Mouse (Mus musculus): ENCODE data around the gene Il12rb1.

The Il12rb1 gene

DNA sequence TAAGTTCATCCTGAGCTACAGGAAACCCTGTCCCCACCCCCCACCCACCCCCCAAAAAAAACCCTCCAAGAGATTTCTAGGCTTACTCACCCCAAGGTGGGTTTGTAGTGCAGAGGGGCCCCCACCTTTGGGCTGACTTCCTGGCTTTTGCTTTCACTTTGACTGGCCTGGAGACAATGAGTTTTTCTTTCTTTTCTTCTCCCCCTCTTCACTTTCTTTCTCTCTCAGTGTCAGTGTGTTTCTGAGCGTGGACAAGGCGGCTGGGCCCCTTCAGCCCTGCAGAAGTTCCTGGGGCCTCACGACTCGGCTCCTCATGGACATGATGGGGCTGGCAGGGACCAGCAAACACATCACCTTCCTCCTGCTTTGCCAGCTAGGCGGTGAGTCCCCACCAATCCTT lies at the start of gene Il12rb1:
Gene Il12rb1 (plus strand): TSS at position 211 of the 400 bp plus-strand sequence.
- no peak for DNase-seq

DNA sequence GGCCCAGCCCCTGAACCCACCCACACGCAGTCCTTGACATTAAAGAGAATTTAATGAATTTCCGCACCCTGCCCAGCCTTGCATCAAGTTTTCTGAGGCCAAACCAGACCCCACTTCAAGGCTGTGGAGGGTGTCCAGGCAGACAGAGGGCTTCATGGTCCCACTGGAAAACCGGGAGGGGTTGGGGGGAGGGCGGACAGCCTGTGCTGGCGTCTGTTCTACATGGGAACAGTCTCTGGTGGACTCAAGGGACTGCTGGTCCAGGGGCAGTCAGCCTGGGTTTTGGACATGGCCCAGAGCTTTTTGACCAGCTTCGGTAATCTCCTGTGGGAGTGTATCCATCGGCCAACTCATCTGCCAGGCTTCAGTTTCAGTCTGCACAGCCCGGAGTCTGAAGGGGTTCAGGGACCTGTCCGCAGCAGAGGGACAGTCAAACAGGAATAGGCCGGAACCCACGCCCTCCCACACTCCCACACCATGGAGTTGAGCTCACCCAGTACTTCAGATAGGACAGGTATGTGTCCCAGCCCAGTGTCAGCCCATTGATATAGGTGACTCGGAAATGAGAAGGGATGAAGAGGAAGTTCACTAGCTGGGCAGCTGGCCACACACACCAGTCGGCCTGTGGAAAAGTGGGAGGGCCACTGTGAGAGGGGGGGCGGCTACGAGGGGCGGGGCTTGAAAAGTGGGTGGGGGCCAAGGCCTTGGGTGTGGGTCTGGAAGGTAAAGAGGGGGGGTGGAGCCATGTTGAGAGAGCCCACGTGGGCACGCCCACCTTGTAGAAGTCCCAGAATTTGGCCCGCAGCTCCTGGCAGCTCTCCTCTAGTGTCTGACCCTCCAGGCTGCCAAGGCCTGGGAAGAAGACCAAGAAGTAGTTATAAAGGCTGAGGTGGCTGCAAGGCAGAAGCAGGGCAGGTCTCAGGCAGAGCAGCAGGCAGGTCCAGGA lies 49.4 kb upstream of the Il12rb1 start:
- DNase-seq: peak; percentile 52

DNA sequence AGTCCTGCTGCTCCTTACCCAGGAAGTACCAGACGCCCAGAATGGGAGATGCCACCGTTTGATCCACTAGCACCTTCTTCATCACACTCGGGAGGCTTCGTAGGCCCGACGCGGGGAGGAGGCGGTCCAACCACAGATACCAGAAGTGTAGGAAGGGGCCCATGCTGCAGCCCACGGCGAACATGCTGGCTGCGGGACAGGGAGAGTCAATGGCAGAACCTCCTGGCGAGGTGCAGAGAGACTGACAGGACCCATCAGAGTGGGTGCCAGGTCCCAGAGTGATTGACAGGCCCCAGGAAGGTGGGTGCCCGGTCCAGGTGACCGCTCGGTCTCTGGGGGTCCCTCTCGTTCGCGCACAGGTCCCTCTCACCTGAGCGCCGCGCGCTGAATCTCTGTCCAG lies 47.9 kb upstream of the Il12rb1 start:
- no peak for DNase-seq

DNA sequence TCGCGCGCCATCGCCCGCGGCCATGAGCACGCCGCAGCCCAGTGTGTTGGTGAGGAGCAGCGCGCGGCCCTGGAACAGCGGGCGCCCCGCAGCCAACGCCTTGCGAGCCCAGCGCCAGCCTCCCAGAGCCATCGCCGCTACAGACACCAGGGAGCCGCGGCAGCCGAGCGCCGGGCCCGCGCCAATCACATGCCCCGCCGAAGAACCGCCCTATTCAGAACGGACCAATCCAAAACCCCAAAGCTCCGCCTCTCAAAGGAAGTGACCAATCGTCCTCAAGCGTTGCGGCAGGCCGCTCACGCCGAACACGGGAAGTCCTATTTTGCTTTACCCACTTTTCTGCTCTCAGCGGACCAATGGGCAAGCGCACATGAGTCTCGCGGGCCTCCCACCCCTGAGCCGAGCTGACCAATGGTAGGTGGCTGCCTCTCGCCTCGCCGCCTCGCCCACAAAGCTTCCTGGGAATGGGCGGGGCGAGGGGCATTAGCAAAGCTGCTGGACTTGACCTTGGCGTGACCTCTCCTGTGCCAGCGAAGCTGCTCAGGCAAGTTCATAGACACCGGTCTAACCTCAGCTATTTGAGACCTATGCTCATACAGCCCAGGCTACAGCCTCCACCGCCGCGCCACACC lies 47.4 kb upstream of the Il12rb1 start, which contains the start of gene Mpv17l2:
Gene Mpv17l2 (minus strand): TSS at position 172 of the 632 bp plus-strand sequence.
- DNase-seq: peak; percentile 98

DNA sequence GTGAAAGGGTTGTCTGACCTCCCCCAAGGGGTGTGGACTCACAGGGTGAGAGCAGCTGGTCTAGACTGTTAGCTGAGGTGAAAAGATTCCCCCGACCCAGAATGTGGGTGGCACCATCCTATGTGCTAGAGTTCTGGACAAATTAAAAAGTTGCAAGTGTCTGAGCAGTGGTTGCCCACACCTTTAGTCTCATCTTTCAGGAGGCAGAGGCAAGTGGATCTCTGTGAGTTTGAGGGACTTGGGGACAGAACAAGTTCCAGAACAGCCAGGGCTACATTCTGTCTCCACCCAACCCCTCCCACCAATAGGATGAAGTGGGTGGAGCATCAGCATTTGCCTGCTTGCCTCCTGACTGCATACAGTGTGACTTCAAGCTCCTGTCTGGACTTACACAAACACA lies 46.1 kb upstream of the Il12rb1 start:
- DNase-seq: no peak

DNA sequence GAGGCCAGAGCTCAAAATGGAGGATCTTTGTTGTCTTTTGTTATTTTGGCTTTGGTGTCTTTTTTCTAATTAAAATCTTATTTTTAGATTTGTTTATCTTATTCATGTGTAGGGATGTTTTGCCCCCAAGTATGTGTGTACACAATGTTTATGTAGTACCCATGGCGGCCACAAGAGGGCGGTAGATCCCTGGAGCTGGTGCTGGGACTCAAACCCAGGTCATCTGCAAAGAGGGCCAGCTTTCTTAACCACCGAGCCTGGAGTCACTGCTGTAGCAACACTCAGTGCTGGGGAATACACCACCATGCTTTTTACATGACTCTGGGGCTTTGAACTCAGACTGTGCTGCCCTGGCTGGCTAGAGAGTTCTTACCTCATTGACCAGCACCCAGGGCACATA lies 44.9 kb upstream of the Il12rb1 start:
- DNase-seq: peak; percentile 35

DNA sequence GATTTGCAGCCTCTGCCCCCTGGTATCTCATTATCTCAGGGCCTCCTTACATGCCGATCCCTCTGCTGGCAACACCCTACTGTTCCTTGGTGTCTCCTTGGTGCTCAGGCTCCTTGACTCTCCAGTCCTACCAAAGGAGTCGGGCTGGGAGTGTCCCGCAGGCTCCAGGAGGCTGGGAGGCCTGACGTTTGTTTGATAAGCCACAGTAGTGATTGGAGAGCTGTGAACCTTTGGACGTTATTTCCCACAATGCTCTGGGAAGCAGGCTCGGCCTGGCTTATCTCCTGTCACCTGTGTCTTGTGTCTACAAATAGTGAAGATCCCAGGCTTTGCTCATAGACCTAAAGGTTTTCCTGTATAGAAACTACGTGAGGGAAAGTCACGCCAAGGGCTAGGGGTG lies 44.2 kb upstream of the Il12rb1 start:
- no peak for DNase-seq

DNA sequence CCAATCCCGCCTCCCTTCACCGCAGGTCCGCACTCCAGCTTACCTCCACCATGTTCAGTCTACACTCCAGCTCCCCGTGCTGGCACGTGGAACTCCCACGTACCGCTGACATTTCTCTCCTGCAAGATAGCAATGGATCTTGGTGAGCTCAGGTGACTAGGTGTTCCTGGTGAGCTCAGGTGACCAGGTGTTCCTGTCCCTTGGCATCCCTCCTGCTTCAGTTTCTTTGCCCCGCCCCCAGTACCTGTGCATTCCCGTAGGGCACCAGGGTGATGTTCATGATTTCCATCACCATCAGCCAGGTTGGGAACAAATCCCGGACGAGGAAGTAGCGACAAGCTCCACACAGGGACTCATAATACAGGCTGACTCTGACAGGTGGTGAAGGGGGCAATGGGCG lies 43.6 kb upstream of the Il12rb1 start:
- DNase-seq: no peak

DNA sequence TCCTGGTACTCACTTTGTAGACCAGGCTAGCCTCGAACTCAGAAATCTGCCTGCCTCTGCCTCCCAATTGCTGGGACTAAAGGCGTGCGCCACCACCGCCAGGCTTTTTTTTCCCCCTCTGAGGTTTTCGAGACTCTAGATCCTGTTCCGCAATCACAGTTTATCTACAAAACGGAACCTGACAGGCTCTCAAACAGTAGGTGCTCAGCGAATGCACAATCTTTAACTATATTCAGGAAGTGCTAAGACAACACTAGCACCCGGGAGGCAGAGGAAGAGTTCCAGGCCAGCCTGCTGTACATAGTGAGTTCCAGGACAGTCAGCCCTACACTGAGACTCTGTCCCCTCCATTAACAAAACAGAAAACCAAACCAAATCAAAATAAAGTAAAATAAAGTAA lies 42.9 kb upstream of the Il12rb1 start:
- peak; percentile 30 for DNase-seq

DNA sequence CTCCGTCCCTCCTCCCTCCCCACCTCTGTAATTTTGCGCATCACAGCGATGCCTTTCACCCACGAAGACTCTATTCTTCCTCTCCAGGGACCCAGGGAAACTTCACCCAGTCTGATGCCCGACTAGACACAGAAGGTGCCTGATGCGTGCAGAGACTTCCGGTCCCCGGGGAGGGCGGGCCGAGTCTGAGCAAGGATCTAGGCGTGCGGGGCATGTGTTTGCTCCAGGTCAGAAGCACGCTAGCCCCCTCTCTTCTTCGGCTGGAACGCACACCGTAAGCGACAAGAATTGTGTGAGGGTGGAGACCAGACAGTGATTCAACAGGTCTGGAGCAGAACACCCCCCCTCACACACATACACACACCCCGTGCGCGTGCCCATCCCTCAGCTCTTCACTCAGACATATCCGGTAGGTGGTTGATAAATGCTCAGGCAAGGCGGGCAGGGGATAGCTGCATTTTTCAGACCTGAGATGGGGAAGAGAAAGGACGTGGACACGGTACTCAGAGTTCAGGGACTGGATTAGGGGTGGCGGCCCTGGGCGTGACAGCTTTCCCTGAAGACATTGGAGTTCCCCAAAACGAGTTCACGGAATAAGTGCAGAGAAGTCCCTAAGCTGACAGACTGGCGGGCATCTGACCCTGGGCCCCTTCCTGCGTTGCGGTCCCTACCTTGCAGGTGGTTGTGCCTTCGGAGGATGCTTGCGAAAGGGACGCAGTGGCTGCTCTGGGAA lies 42.2 kb upstream of the Il12rb1 start:
- DNase-seq: no peak

DNA sequence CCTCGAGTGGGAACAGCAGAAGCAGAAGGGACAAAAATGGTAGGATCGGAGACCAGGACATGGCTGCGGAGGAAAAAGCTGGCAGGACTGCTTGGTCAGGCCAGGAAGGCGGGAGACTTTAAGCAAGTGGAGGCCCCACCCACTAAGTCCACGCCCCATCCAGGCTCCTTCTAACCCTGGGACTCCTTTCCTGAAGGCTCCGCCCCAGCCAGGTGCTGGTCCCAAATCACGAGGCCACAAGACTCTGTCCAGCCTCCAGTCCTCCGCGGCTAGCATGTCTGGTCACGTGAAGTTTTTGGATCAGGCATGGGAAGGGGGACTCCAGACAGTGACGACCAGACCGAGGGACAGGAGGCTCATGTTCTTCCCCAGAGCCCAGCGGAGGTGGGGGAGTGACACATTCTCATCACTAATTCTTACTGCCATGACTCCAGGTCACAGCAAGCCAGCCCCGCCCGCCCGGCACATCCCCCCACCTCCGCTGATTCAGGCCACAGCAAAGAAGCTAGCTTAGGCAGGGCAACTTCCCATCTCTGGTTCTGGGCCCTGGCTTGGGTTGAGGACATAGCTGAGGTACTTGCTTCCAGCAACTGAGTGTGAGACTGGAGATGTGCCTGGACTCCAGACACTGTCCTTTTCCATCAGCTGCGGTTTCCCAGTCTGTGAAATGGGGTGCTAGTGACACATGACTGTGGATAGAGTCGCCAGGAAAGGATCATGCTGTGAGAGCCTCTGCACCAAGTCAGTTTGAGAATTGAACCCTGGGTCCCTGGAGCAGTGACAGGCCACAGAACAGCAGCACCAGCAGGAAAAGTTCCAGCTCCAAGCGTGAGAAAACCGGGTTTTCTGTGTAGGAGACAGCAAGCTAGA lies 41.4 kb upstream of the Il12rb1 start:
- DNase-seq: peak; percentile 51

DNA sequence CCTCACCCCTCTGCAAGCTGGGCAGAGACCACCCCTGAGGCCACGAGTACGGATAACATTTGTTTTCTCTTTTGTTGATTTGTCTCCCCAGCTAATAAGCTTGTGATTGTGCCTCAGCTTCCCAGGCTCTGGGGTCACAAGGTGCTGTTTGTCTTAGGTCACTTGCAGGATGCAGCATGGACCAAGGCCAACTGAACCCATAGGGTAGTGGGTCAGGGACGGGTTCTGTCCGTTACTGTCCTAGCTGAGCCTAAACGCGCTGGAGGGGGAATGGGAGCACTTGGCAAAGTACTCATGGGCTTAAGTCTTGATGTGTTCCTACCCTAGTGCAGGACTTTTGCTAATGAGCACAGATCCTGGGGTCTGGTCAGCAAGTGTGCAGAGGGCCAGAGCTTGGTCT lies 40.7 kb upstream of the Il12rb1 start:
- no peak for DNase-seq

DNA sequence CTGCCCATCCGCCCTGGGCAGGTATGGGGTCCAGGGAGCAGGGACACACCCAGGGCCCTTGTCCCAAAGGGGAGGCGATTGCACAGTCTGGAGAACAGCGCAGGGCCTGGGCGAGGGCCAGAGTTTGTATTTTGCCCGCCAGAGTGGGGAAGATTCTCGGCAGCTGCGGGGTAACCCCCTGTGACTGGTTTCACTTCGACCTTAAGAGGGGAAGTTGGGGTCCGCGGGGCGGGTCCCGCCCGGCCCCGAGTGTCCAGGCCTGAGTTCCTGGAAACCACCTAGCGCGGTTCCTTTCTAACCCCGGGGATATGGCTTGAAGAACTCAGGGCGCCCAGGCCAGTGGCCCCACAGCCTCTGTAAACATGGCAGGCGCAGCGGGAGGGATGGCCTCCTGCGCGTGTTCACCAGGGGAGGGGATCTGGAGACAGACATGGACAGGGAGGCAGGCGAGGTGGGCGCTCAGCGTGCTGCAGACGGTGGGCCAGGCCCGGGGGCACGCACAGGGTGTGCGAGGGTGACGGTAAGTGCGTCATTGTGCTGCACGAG lies 39.9 kb upstream of the Il12rb1 start:
- peak; percentile 73 for DNase-seq

DNA sequence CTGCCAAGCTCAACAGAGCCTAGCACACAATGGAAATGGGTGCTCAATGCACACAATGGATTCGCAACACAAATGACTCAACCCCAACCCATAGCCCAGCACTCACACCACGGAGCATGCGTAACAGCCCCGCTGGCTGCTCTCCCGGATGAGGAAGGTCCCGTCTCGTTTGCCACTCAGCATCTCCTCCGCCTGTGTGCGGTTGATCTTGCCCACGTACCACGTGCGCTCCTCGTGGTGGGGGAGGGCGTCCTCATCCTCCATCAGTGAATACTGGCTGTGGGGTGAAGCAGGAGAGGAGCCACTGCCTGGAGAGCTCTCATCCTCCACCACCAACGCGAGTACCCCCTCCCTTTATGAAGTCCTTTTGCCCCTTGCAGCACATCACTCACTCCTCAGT lies 39.3 kb upstream of the Il12rb1 start:
- DNase-seq: peak; percentile 81

DNA sequence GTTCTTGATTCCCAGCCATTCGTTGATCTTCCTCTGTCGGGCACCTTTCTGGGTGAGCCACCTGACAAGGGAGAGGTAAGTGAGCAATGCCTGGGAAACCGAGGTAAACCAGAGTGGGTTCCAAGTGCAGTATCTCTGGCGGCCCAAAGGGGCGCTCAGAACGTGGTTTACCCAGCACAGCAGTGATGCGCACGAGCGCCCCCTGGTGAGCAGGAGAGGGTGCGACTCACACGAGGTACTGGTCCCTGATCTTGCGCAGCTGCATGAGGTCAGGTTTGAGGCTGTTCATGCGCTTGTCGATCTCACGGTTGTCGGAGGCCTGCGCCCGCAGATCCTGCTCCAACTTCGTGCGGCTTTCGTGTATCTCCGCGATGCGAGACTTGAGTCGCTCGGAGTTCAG lies 38.9 kb upstream of the Il12rb1 start:
- peak; percentile 92 for DNase-seq

DNA sequence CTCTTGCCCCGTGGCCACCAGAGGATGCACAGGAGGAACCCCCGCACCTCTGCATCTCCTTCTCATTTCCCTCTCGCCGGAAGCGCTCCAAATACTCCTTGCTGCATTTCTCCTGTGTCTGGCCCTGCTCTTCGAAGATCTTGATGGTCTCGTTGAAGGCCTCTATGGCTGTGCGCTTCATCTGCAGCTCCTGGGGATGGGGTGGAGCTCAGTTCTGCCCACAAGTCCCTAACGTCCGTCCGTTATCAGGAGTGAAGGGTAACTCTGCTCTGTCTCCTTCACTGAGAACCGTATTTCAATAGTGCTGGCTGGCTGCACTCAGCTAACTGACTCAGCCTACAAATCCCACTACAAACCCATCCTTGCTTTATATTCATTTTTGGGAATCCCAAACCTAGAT lies 38.4 kb upstream of the Il12rb1 start:
- no peak for DNase-seq

DNA sequence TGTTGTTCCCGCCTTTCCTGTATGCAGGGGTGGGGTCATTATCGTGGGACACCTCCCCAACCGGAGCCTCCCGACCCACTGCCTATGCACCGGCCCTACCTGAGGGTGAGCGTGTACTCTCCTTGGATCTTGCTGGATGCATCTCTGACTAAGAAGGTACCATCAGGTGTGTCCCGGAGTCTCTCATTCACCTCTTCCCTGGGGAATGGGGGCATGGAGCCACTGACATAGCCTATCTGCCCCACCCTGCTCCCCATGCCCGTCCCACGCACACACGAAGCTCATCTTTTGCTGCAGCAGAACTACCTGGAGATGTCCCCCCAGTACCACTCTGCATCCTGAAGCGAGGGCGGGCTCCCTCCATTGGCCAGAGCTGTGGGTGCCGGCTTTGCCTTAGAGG lies 37.5 kb upstream of the Il12rb1 start:
- DNase-seq: no peak

DNA sequence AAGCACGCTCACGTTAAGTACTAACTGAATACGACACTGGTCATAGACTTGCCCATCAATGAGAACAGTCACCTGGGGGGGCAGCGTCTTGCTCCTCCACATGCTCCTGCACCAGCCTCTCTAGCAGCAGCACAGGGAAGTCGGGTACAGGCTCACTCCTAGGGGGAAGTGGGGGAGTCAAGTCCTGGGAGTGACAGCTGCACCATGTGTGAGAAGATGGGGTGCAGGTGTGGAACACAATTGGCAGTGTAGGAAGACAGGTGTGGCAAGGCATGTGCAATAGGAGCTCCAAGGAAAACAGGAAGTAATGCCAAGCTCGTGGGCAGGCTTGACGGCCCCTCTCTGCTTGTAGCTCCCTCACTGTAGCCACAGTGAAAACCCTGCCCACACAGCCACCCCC lies 37.0 kb upstream of the Il12rb1 start:
- no peak for DNase-seq

DNA sequence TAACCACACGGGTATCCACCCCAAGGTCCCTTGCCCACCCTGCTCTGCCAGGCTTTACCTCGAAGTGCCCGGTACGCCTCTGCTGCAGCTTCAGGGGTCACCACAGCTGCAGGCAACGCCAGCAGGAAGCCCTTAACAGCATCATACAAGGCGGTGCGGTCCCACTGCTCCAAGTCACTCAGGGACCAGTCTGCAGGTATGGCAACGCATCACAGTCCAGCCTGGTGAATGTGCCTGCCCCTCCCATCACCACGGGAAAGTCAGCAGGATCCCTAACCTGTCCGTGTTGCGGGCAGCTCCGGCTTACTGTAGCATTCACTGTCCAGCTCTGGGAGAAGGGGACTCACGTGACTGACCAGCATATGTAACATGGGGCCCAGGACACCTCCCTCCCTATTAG lies 36.2 kb upstream of the Il12rb1 start:
- DNase-seq: no peak

DNA sequence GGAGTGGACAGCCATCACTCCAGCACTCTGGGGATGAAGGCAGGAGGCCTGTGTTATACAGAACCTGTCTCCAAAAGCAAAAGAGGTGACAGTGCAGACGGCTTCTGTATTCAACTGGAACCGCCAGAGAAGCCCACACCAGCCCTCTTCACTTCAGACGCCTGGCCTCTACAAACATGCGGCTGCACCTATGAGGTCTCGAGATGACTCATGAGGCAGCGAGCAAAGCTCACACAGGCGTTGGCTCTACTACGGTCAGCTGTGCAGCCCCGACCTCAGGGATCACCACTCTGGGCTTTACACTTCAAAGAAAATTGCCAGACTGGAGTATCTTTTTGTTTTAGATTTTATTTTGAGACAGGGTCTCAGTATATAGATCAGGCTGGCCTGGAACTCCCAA lies 35.4 kb upstream of the Il12rb1 start:
- no peak for DNase-seq

DNA sequence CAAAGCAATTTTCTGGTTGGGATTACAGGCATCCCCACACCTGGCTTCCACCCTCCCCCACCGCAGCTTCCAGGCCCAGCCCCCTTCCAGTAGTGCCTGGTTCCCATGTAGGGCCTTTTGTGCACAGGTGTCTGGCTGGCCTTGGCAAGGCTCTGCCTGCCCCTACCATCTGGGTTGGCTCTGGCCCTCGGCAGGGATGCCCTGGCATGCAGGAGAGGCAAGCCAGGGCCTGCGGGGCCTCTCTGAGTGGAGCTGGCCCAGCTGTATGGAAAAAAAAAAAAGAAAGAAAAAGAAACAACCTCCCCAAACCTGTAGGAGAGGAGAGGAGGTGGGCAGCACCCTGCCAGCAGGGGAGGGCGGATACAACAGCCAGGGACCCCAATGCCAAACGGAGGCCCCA lies 34.8 kb upstream of the Il12rb1 start:
- DNase-seq: no peak

DNA sequence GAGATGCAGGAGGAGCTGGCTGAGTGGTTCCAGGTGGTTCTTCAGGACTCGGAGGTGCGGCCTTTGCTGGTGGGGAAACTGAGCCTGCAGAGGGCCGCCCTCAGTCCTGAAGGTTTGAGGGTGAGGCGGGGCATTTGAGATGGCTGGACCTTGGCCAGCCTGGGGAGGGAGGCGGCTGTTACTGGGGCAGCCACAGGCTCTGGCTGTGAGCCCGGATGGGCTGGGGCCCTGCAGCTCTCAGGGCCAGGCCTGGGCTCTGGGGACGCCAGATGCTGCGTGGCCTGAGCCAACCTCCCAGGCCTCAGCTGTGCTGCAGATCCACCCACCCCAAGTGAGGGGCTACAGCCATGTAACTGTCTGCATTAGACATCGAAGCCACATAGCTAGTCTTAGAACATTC lies 34.4 kb upstream of the Il12rb1 start:
- peak; percentile 86 for DNase-seq
